Mouse (Mus musculus) spleen, adult 2 months (tissue): Measurements from ENCODE around the gene Cys1. TPM values are rescaled to one million over a fixed set of nuclear protein-coding genes. Genes with fewer than 3 reads are reported as not detected.

ENCODE experiments used
- DNase-seq, 2 experiments: peaks; one replicate each; pipeline versions ENCODE4 v3.0.0 to v3.0.0-alpha.2; 2012 to 2021; ENCODE audit warnings: low spot score in 2 of 2, low read depth in 1 of 2
- H3K27ac ChIP-seq: fragments of 200-500 bp; 2 replicates; pipeline ENCODE4 v1.5.1; 2012; ENCODE audit warnings: low read length, inconsistent platforms; ENCODE audit not compliant: insufficient read depth
- H3K27me3 ChIP-seq: fragments of 200-500 bp; 2 replicates; pipeline ENCODE4 v1.6.1; 2012; ENCODE audit warnings: mild to moderate bottlenecking, moderate library complexity, low read length, inconsistent platforms; ENCODE audit not compliant: control insufficient read depth, insufficient read depth
- H3K36me3 ChIP-seq: fragments of 200-500 bp; 2 replicates; pipeline ENCODE4 v1.6.1; 2012; ENCODE audit warnings: mild to moderate bottlenecking, low read length, inconsistent platforms; ENCODE audit not compliant: control insufficient read depth, insufficient read depth
- H3K4me1 ChIP-seq: fragments of 200-500 bp; 2 replicates; pipeline ENCODE4 v1.6.1; 2011; ENCODE audit warnings: inconsistent platforms; ENCODE audit not compliant: control insufficient read depth, insufficient read depth, insufficient read length
- H3K4me3 ChIP-seq: fragments of 200-500 bp; 2 replicates; pipeline ENCODE4 v1.5.1; 2011; ENCODE audit warnings: mild to moderate bottlenecking, inconsistent platforms; ENCODE audit not compliant: insufficient read depth, insufficient read length; ENCODE audit errors: extremely low read depth
- CTCF ChIP-seq: fragments of 200-500 bp; IDR thresholded peaks from 2 replicates; pipeline ENCODE4 v1.5.1; 2011; ENCODE audit warnings: mild to moderate bottlenecking, inconsistent platforms; ENCODE audit not compliant: insufficient read depth, insufficient read length, insufficient replicate concordance; ENCODE audit errors: extremely low read depth
- POLR2A ChIP-seq: fragments of 200-500 bp; IDR thresholded peaks from 2 replicates; pipeline ENCODE4 v1.6.1; 2011; ENCODE audit warnings: low read depth, low read length, inconsistent platforms
- WGBS: fragments of 180-500 bp; shearing (Covaris S2); methylation state at CpG from one replicate; pipeline ENCODE4 v1.1.7; 2018; 5-methylcytosine and 5-hydroxymethylcytosine counted together
- polyA plus RNA-seq: library from polyadenylated mRNA; depleted of rRNA; stranded (reverse); fragments of >200 nt; gene quantifications from 2 replicates; pipeline ENCODE4 v1.2.3, GENCODE M21; 2012; rRNA removed

The Cys1 gene
- polyA plus RNA-seq, result 2.2 and 2.7 TPM in 2 replicates

DNA sequence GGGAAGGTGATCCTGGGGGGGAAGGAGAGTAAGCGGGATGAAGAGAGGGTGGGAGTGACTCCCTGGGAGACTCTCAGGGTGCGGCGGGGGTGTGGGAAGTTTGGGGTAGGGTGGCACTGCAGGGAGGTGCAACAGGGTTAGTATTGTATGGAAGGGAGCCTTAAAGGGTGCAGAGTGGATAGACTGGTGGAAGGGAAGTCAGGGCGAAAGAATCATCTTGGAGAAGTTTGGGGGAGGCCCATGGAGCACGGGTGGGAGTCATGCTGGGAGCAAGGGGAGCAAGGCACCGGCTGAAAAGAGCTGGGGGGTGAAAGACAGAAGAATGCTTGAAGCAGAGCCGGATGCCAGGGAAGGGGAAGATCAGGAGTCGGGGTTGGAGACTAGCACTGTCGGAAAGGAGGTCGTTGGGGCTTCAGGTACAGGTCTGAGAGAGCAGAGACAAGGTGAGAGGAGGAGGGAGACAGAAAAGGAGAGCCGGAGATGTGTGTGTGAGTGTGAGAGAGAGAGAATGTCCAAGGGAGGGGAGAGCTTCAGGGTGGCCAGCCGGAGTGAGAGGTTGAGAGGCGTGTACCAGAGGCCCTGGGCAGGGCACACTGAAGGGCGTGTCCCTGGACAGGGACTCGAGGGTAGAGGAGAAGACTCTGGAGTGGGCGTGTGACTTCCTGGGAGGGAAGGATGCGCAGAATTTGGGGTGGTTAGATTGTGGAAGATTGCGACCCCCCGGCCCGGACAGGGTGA lies at the start of gene Cys1:
Gene Cys1, minus strand, starts transcription at position 528 of the 738 bp plus-strand sequence.
- no peak for DNase-seq
- no peak for TF ChIP-seq POLR2A
- no peak for TF ChIP-seq CTCF
- WGBS, result 9% methylated on average over 20 of the region's 20 CpGs
- peaks cover 5% of the 10 kb centered on the region; the same call in 1 of the 2 replicates for H3K4me1 ChIP-seq
- no peaks in the 10 kb centered on the region for H3K36me3 ChIP-seq
- H3K27ac ChIP-seq, result peak within 1 kb of the TSS; percentile 41; the same call in 1 of the 2 replicates
- H3K4me3 ChIP-seq, result peak within 1 kb of the TSS; percentile 29; the same call in 1 of the 2 replicates
- H3K27me3 ChIP-seq, result peaks cover 7% of the 10 kb centered on the region

DNA sequence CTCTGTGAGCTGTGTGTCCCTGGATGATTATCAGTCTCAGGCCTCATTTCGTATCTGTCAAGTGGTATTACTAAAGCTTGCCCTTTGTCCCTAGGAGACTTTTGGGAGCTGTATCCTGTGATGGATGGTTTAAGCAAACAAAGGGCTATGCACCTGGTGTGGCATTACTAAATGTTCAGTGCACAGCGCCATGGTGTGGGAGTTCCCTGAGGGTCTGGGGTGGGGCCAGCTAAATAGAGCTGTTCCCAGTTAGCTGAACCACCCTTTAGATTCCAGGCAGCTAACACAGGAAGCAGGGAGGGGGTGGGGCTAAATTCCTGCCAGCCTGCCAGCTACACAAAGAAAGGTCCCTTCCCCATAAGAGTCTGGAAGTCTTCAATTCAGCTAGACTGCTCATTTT lies 42.8 kb upstream of the Cys1 start:
- H3K4me1 ChIP-seq, result no peaks in the 10 kb centered on the region
- no peak overlapping the region for H3K27ac ChIP-seq
- H3K4me3 ChIP-seq, result no peak overlapping the region
- no peaks in the 10 kb centered on the region for H3K36me3 ChIP-seq
- 68% methylated on average over 2 of the region's 2 CpGs for WGBS
- no peak for DNase-seq
- TF ChIP-seq CTCF (no peak), POLR2A (no peak)
- H3K27me3 ChIP-seq, result no peaks in the 10 kb centered on the region

DNA sequence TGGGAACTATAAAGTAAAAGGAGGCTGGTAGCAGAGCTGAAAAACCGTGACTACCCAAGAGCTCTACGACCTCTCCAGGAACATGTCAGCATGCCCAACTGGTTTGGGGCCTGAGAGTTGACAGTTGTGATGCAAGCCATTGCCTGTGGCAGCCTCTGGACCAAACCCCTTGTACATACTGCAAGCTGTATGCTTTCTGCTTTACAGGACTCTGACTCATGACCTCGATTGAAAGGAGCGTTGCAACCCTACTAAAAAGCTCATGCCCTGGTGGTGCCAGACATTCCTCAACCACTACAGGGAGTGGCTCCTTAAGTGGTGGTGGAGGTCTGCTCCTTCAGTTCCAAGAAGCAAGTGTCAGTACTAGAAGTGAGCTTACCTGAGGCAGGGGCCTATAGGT lies 42.2 kb upstream of the Cys1 start:
- Histone ChIP-seq H3K27ac (no peak overlapping the region), H3K27me3 (no peaks in the 10 kb centered on the region), H3K36me3 (no peaks in the 10 kb centered on the region), H3K4me3 (no peak overlapping the region), H3K4me1 (no peaks in the 10 kb centered on the region)
- no peak for DNase-seq
- TF ChIP-seq POLR2A (no peak), CTCF (no peak)
- 39% methylated on average over 4 of the region's 4 CpGs for WGBS

DNA sequence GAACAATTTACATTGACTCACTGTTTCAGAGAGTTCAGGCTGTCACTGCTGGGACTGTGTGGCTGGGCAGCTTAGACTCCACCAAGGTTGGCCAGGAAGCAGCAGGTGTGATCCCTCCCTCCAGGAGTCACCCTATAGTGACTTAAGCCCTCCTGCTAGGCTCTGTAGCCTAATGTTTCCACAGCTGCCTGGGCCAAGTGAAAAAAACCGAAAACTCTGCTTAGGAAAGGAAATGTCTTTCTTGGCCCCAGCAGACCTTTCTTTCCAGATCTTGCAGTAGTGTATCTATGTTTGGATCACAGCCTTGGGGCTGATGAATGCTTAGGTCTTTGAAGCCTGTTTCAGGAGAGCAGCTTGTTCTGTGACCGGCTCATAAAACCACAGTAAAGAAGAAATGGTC lies 41.8 kb upstream of the Cys1 start:
- no peaks in the 10 kb centered on the region for H3K36me3 ChIP-seq
- WGBS, result 18% methylated on average over 2 of the region's 2 CpGs
- no peaks in the 10 kb centered on the region for H3K27me3 ChIP-seq
- no peak overlapping the region for H3K27ac ChIP-seq
- H3K4me1 ChIP-seq, result no peaks in the 10 kb centered on the region
- DNase-seq, result no peak
- TF ChIP-seq CTCF (no peak), POLR2A (no peak)
- no peak overlapping the region for H3K4me3 ChIP-seq

DNA sequence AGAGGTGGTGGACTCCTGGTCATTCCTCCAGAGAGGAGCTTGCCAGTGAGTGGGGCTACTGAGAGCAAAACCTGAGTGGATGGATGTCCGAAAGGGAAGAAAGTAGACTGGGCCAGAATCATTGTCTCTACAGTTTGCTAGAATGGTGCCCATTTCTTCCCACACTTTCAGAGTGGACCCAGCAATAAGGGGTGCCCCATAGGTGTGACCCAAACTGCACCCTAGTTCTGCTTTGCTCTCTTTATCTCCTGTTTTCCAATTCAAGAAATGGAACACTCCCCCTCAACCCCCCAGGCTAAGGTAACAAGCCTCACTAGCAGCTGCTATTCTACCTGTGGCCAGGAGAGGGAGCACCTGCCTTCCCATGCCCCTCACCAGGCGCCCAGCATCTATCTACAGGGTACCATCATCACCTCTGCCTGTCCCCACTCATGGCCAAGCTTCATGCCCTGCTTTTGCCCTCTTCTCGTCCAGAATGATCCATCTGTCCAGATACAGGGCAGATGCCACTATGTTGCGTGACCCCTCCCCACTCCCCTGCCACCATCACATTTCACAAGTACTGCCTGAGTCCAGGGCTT lies 35.2 kb upstream of the Cys1 start:
- H3K36me3 ChIP-seq, result no peaks in the 10 kb centered on the region
- H3K4me1 ChIP-seq, result no peaks in the 10 kb centered on the region
- TF ChIP-seq CTCF (peak; percentile 75; the same call in 1 of the 2 replicates), POLR2A (no peak)
- WGBS, result 62% methylated on average over 4 of the region's 4 CpGs
- H3K27ac ChIP-seq, result no peak overlapping the region
- H3K27me3 ChIP-seq, result no peaks in the 10 kb centered on the region
- H3K4me3 ChIP-seq, result no peak overlapping the region
- DNase-seq, result peak in 1 of 2 experiments; percentile 13

DNA sequence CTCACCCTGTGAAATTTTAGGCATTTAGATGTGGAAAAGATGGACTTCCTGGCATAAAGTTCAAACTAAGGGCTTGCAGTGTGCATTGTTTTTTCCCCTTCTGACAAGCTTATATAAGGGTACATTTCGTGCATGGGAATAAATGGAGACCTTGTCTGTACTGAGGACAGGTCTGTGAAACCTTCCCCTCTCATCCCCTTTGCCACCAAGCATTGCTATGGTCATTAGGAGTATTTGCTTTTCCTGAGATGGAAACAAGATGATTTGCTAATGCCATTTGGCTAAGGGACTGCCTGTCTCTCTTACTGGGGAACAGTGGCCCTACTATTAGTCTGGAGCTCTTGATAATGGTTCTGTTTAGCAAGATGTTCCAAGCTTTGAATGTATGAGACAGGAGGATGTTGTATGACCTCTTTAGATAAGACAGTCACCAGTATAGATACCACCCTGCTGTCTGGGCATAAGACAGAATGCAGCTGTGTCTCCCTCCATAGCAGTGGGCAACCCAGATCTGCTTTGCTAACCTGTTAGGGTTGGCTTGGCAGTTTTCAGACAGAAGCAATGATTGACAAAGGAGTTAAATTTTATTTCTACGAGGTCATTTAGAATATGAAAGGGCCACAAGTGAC lies 33.8 kb upstream of the Cys1 start:
- H3K4me3 ChIP-seq, result no peak overlapping the region

More for the DNA sequence above, 33.8 kb upstream of the Cys1 start:
- 83% methylated on average over 2 of the region's 2 CpGs for WGBS
- TF ChIP-seq CTCF, result no peak
- no peak for TF ChIP-seq POLR2A
- no peak for DNase-seq
- no peaks in the 10 kb centered on the region for H3K36me3 ChIP-seq
- H3K27ac ChIP-seq, result no peak overlapping the region
- no peaks in the 10 kb centered on the region for H3K27me3 ChIP-seq
- H3K4me1 ChIP-seq, result no peaks in the 10 kb centered on the region
